Comparison of ENCODE assay signal across 8 mouse cellular contexts in the genomic region with DNA sequence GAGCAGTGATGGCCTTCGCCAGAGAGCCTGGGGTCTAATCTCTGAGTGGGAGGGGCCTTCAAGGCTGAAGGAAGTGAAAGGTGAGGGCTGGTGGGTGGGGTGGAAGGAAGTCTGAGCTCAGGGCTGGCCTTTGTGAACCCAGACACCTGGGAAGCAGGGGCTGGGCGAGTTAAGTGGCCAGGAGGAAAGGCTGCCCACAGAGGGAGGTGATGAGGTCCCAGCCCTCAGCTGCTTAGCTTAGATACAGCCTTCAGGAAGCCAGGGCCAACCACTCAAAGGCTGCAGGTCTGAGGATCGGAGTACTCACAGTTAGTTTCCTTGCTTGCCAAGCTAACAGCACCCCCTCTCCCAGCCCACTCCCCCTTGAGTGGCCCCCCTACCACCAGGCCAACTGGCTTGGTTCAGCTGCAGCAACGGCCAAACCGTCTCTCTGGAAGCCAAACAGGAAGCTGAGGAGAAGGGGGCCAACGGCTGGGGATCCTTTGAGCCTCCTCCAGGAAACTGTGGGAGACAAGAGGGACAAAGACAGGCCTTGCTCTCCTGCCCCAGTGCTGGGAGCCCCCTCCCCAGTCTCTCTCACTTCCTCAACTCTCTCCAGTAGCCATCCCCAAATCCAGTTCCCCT. TPM values are rescaled to one million over a fixed set of nuclear protein-coding genes. Genes with fewer than 3 reads are reported as not detected.
A peak's percentile ranks its signal among the peaks of the same experiment; 100 is the strongest.
DNase-seq lines count a peak whose midpoint lies in the region; ATAC-seq and TF ChIP-seq lines count a peak whose summit lies in the region.

No protein-coding gene starts in this region.

- H3K9me3 ChIP-seq in forebrain, postnatal 0 days (ENCODE audit: low read length): no peaks in the 10 kb centered on the region
- H3K9me3 ChIP-seq in limb, embryonic 10.5 days (replicated peaks): no peaks in the 10 kb centered on the region

- intact Hi-C loops in left cerebral cortex, postnatal 36 days (cut with DNase I): no loop called here

- DNase-seq in kidney, postnatal 25 days: peak; percentile 6 to 33
- no peak for DNase-seq in kidney, adult 18-20 months
- peak; percentile 27 for DNase-seq in T-cell, adult 2 months (ENCODE audit: low spot score)
- peak; percentile 48 for DNase-seq in forebrain, postnatal 0 days
- DNase-seq in limb, embryonic 10.5 days (ENCODE audit: low spot score): no peak
- peak; percentile 73 to 75 for DNase-seq in spleen, postnatal 36 days (ENCODE audit: low spot score in 2 of 2)
- no peak for DNase-seq in left cerebral cortex, postnatal 36 days (ENCODE audit: low spot score in 2 of 2)
- DNase-seq in adrenal gland, postnatal 14 days: no peak

- H3K9ac ChIP-seq in forebrain, postnatal 0 days: no peak overlapping the region

- H3K4me1 ChIP-seq in forebrain, postnatal 0 days (ENCODE audit: insufficient read depth): no peaks in the 10 kb centered on the region; the same call in 1 of the 2 replicates
- H3K4me1 ChIP-seq in limb, embryonic 10.5 days: peaks cover 56% of the 10 kb centered on the region

- 39% methylated on average over 6 of the region's 6 CpGs for WGBS in forebrain, postnatal 0 days
- 49% methylated on average over 6 of the region's 6 CpGs for WGBS in limb, embryonic 10.5 days

- H3K36me3 ChIP-seq in forebrain, postnatal 0 days (ENCODE audit: insufficient read depth): no peaks in the 10 kb centered on the region
- no peaks in the 10 kb centered on the region for H3K36me3 ChIP-seq in limb, embryonic 10.5 days

- H3K4me3 ChIP-seq in forebrain, postnatal 0 days (ENCODE audit: low read depth, low read length): no peak overlapping the region
- H3K4me3 ChIP-seq in limb, embryonic 10.5 days: no peak overlapping the region

- TF ChIP-seq CTCF in forebrain, postnatal 0 days (IDR thresholded peaks at IDR 0.05; ENCODE audit: low read depth): no peak

- H3K27ac ChIP-seq in forebrain, postnatal 0 days (ENCODE audit: low read depth, low read length): no peak overlapping the region; the same call in 1 of the 2 replicates
- peak overlapping the region; percentile 71 for H3K27ac ChIP-seq in limb, embryonic 10.5 days

- no peaks in the 10 kb centered on the region for H3K27me3 ChIP-seq in forebrain, postnatal 0 days (ENCODE audit: insufficient read depth, low read length)
- H3K27me3 ChIP-seq in limb, embryonic 10.5 days (ENCODE audit: low read depth, poor library complexity, severe bottlenecking): peaks cover 18% of the 10 kb centered on the region

- peak; percentile 78 for ATAC-seq in forebrain, postnatal 0 days

- H3K4me2 ChIP-seq in forebrain, postnatal 0 days (ENCODE audit: low read depth): no peak overlapping the region

RNA-seq across cellular contexts. Expression of gene Zfp36l2, which starts 26.4 kb away (rescaled TPM):
- total RNA-seq in forebrain, postnatal 0 days (2014; rRNA removed): 7.5 and 9.6 TPM in 2 replicates
- polyA plus RNA-seq in forebrain, postnatal 0 days (2015; fragmentation: Nextera tagmentation; extraction: Ambion mirVana): 3.8 and 5.1 TPM in 2 replicates
- 13.4 and 14.2 TPM in 2 replicates for polyA plus RNA-seq in limb, embryonic 10.5 days (2016; fragmentation: Nextera tagmentation; extraction: Ambion mirVana)
- total RNA-seq in left cerebral cortex, postnatal 36 days (2021): 10 to 100 TPM; 23.9 to 28.3 TPM
- 73.8 and 85.4 TPM in 2 replicates for total RNA-seq in adrenal gland, postnatal 14 days (2021)

Comparison
In these comparisons a context has a peak if more than half of its experiments do, and no peak if none do; other contexts are left out.
1. DNase-seq: peak in kidney, postnatal 25 days (2 of 2), T-cell, adult 2 months (single experiment), forebrain, postnatal 0 days (single experiment) and spleen, postnatal 36 days (2 of 2); none in kidney, adult 18-20 months (single experiment), limb, embryonic 10.5 days (single experiment), left cerebral cortex, postnatal 36 days (0 of 2) and adrenal gland, postnatal 14 days (single experiment).